In genomic region chr9:120943757-120944156, GRCm38 (mm10) we compare ENCODE assay signal across 15 mouse cellular contexts.
"Had no signal": no experiment of that assay in that cellular context is flagged by ENCODE, and none has a peak within 500 bp of the region (broad histone marks: within the 10 kb centered on the region; RNA-seq: fewer than 3 reads in every experiment).

No protein-coding gene starts in this region.

- H3K27me3 ChIP-seq: limb, embryonic 15.5 days; neural tube, embryonic 15.5 days; stomach, embryonic 15.5 days had no signal

- H3K9me3 ChIP-seq: limb, embryonic 15.5 days; neural tube, embryonic 15.5 days; stomach, embryonic 15.5 days had no signal

- DNase-seq: kidney, adult 18-20 months; kidney, postnatal 10 days; lung, embryonic 14.5 days; lung, postnatal 14 days; midbrain, embryonic 14.5 days; right cerebral cortex, adult 18-20 months; right cerebral cortex, postnatal 25 days; thymus, adult 2 months; thymus, postnatal 25 days had no signal

- H3K36me3 ChIP-seq: neural tube, embryonic 15.5 days; stomach, embryonic 15.5 days had no signal

- H3K27ac ChIP-seq: left cerebral cortex, adult 2 months; limb, embryonic 15.5 days; macrophage; neural tube, embryonic 15.5 days; stomach, embryonic 15.5 days had no signal

- H3K4me2 ChIP-seq: limb, embryonic 15.5 days; lung, embryonic 14.5 days; neural tube, embryonic 15.5 days; stomach, embryonic 15.5 days had no signal

- H3K4me3 ChIP-seq: left cerebral cortex, adult 2 months; limb, embryonic 15.5 days; myocyte; neural tube, embryonic 15.5 days; stomach, embryonic 15.5 days had no signal

- H3K9ac ChIP-seq: limb, embryonic 15.5 days; lung, embryonic 14.5 days; neural tube, embryonic 15.5 days; stomach, embryonic 15.5 days had no signal
